In genomic region chr7:30094646-30095429, GRCm38 (mm10) we compare ENCODE assay signal across 8 mouse cellular contexts. TPM values are rescaled to one million over a fixed set of nuclear protein-coding genes. Genes with fewer than 3 reads are reported as not detected.
DNase-seq lines count a peak whose midpoint lies in the region; ATAC-seq lines count a peak whose summit lies in the region.

Gene Zfp260 (plus strand): TSS chr7:30094777.

- peak within 1 kb of the TSS; percentile 84 for H3K4me3 ChIP-seq in lung, embryonic 16.5 days (ENCODE audit: low read length)

- peak; percentile 92 for DNase-seq in MEL-GATA-1-ER (ENCODE audit: extremely low read depth, low read depth)
- peak; percentile 85 for DNase-seq in cerebellum, adult 8-10 months
- peak; percentile 96 for DNase-seq in forelimb bud, embryonic 11.5 days (ENCODE audit: low read depth, low spot score)
- DNase-seq in layer of hippocampus, adult 9-10 months (ENCODE audit: low spot score): peak; percentile 97
- peak; percentile 92 for DNase-seq in ovary, postnatal 10 days (ENCODE audit: low spot score)
- peak; percentile 87 to 91 for DNase-seq in thymus, postnatal 10 days (ENCODE audit: low spot score in 2 of 2)

- peaks cover 4% of the 10 kb centered on the region; the same call in 1 of the 2 replicates for H3K36me3 ChIP-seq in lung, embryonic 16.5 days (ENCODE audit: control insufficient read depth, insufficient read depth, low read length)

- peak within 1 kb of the TSS; percentile 99 for H3K27ac ChIP-seq in lung, embryonic 16.5 days (ENCODE audit: low read length)

- peak within 1 kb of the TSS; percentile 89 for H3K9ac ChIP-seq in lung, embryonic 16.5 days (ENCODE audit: low read length)

- peak within 1 kb of the TSS; percentile 61 for H3K4me2 ChIP-seq in lung, embryonic 16.5 days (ENCODE audit: low read depth, low read length)

- under 1% methylated on average over 26 of the region's 26 CpGs for WGBS in lung, embryonic 16.5 days

- ATAC-seq in hematopoietic stem cell, adult 5-6 weeks (replicated peaks in 1 of 2; ENCODE audit: insufficient read depth in 1 of 2, low FRiP score in 2 of 2, low TSS enrichment in 1 of 2, low read depth in 1 of 2, poor library complexity in 2 of 2, severe bottlenecking in 2 of 2): peak; percentile 64 to 66
- ATAC-seq in lung, embryonic 16.5 days (ENCODE audit: low read depth): peak; percentile 85

- no peaks in the 10 kb centered on the region for H3K9me3 ChIP-seq in lung, embryonic 16.5 days (ENCODE audit: control insufficient read depth, low read length)

- peaks cover 13% of the 10 kb centered on the region for H3K4me1 ChIP-seq in lung, embryonic 16.5 days (replicated peaks; ENCODE audit: control insufficient read depth, insufficient read depth, low read length)

- no peaks in the 10 kb centered on the region for H3K27me3 ChIP-seq in lung, embryonic 16.5 days (ENCODE audit: control insufficient read depth, insufficient read depth, low read depth, low read length)

RNA-seq across cellular contexts. Expression of gene Zfp260, which starts in this region (rescaled TPM):
- 55.7 and 56.5 TPM in 2 replicates for total RNA-seq in hematopoietic stem cell, adult 5-6 weeks (2017)
- polyA plus RNA-seq in lung, embryonic 16.5 days (2015; fragmentation: Nextera tagmentation; extraction: Ambion mirVana): 115 and 117 TPM in 2 replicates

Comparison
In these comparisons a context has a peak if more than half of its experiments do, and no peak if none do; other contexts are left out.
1. Peak in every context shown above with its lines: DNase-seq, ATAC-seq, H3K4me3 ChIP-seq and H3K27ac ChIP-seq.